Mouse (Mus musculus): ENCODE measurements around the gene Plac9a. TPM values are rescaled to one million over a fixed set of nuclear protein-coding genes. Genes with fewer than 3 reads are reported as not detected.
"Not testable (repeated sequence)": the region's sequence is repeated elsewhere in the genome, so short reads cannot be mapped to it uniquely, and the experiment has no call there.

The Plac9a gene
- polyA plus RNA-seq (2015; fragmentation: Nextera tagmentation; extraction: Ambion mirVana): 0.47 and 1.1 TPM in 2 replicates

DNA sequence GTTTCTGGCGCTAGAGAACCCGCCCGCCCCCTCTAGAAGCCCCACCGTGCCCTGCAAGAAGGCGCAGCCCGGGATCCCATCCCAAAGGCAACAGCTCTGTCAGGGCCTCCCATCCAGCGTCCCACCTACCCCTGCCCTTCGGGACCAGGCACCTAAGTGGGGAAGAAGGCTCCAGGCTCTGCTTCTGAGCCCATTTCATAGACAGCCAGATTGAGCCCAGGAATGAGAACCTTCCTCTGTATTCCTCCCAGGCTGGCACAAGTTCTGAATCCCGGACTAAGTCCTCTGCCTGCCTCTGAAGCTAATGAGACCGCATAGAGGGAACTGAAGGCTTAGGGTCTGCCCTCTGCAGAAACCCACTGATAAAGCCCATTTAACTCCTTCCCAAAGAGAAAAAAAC is at the start of gene Plac9a:
Plac9a (minus strand) TSS at position 101 of the 400 bp plus-strand sequence.
- no CpG with 5 or more reads among the region's 10 CpGs for WGBS
- H3K27ac ChIP-seq (replicated peaks); H3K36me3 ChIP-seq; H3K4me3 ChIP-seq (replicated peaks); H3K9me3 ChIP-seq (replicated peaks); H3K4me2 ChIP-seq (replicated peaks); ATAC-seq (ENCODE audit: insufficient number of reproducible peaks, low FRiP score, low TSS enrichment, low read depth); H3K4me1 ChIP-seq; H3K9ac ChIP-seq; H3K27me3 ChIP-seq: not testable (repeated sequence)

DNA sequence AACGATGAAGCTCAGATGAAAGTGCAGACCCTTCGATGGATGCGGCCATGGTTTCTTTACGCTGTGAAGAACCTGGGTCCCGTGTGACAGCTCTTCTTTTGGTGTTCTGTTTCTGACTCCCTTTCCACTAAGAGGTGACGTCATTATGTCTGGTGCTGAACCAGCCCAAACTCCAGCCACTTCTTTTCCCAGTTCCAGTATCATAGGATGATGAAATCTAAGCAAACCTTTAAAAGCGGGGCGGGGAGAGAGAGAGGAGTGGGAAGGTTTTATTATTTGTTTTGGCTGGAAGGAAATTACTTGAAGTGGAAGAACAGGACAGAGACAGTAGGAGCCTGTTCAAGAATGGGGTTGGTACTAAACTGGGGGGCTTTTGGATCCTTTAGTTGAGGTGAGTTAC is 35.1 kb upstream of the Plac9a start, which contains the start of gene Cphx1:
Cphx1 (plus strand) TSS at position 301 of the 400 bp plus-strand sequence.
- H3K4me3 ChIP-seq (replicated peaks); H3K9me3 ChIP-seq (replicated peaks); H3K27me3 ChIP-seq; H3K4me1 ChIP-seq; H3K27ac ChIP-seq (replicated peaks); H3K4me2 ChIP-seq (replicated peaks); ATAC-seq (ENCODE audit: insufficient number of reproducible peaks, low FRiP score, low TSS enrichment, low read depth); H3K9ac ChIP-seq; H3K36me3 ChIP-seq: not testable (repeated sequence)
- WGBS: no CpG with 5 or more reads among the region's 8 CpGs

GRCm38 (mm10) chr14:25936867-25937630 is 34.1 kb upstream of the Plac9a start:
- H3K9ac ChIP-seq; H3K9me3 ChIP-seq (replicated peaks); H3K27ac ChIP-seq (replicated peaks); H3K27me3 ChIP-seq; H3K4me3 ChIP-seq (replicated peaks); H3K4me2 ChIP-seq (replicated peaks); H3K4me1 ChIP-seq; H3K36me3 ChIP-seq; ATAC-seq (ENCODE audit: insufficient number of reproducible peaks, low FRiP score, low TSS enrichment, low read depth): not testable (repeated sequence)
- no CpG with 5 or more reads among the region's 5 CpGs for WGBS

DNA sequence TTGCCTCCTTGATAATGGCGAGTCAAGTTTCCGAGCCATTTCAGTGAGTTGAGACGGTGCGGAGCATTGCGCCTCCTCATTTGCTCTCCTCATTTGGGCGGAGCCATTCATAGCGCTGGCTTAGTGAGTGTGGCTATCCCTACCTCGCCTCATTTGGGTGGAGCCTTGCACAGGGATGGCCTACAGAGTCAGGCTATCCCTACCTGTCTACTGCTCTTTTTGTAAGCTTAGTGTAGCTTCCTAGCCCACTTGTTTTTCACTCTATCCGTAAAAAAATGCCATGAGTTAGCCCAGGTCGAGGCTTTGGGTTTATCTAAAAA is 24.6 kb upstream of the Plac9a start, which contains the start of gene Tmem254a:
Tmem254a (minus strand) TSS at position 111 of the 320 bp plus-strand sequence.
- WGBS: no CpG with 5 or more reads among the region's 10 CpGs
- ATAC-seq (ENCODE audit: insufficient number of reproducible peaks, low FRiP score, low TSS enrichment, low read depth): 0 out of 2 replicates have a peak, but pooled peaks have one; percentile 70
- not testable (repeated sequence) for H3K27ac ChIP-seq (replicated peaks); H3K9ac ChIP-seq; H3K4me1 ChIP-seq; H3K4me2 ChIP-seq (replicated peaks); H3K9me3 ChIP-seq (replicated peaks); H3K36me3 ChIP-seq; H3K27me3 ChIP-seq; H3K4me3 ChIP-seq (replicated peaks)

DNA sequence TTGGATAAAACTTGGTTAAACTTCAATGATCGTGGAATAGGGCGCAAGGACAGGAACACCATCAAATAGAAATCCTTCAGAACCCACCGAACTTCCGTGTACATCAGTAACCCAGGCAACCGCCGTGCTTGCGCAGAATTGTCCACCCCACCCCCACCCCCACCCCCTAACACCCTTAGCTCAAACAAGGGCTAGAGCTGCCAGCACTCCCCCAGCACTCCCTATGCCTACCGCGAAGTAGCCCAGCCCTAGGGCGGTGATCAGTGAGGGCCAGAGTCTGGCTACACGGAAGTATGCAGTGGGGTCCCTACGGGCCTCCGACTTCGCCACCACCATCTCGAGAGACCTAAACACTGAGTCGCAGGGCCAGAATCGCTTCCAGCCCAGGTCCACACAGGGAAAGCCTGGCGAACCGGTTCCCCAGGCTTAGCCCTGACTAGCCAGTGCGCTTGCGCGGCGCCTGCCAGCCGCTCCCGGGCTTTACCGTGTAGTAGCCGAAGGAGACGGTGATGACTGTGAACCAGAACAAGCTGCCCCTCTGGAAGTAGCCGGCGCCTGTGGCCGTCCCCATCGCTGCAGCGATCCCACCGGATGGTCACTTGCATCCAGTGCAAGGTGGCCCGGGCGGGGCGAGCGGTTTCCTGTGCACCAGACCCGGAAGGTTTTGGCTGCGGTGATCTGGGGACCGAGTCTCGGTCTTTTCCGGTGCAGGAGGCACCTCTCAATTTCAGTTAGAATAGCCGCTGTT is 24.1 kb upstream of the Plac9a start:
- not testable (repeated sequence) for H3K9me3 ChIP-seq (replicated peaks); H3K4me3 ChIP-seq (replicated peaks); H3K36me3 ChIP-seq; H3K9ac ChIP-seq; H3K4me2 ChIP-seq (replicated peaks); H3K27me3 ChIP-seq; H3K27ac ChIP-seq (replicated peaks); H3K4me1 ChIP-seq
- ATAC-seq (ENCODE audit: insufficient number of reproducible peaks, low FRiP score, low TSS enrichment, low read depth): peak; percentile 67; the same call in 1 of the 2 replicates
- no CpG with 5 or more reads among the region's 44 CpGs for WGBS

- not testable (repeated sequence) for ATAC-seq (ENCODE audit: insufficient number of reproducible peaks, low FRiP score, low TSS enrichment, low read depth); H3K27me3 ChIP-seq
Observed at GRCm38 (mm10) chr14:25918427-25919170, 15.7 kb upstream of the Plac9a start.

DNA sequence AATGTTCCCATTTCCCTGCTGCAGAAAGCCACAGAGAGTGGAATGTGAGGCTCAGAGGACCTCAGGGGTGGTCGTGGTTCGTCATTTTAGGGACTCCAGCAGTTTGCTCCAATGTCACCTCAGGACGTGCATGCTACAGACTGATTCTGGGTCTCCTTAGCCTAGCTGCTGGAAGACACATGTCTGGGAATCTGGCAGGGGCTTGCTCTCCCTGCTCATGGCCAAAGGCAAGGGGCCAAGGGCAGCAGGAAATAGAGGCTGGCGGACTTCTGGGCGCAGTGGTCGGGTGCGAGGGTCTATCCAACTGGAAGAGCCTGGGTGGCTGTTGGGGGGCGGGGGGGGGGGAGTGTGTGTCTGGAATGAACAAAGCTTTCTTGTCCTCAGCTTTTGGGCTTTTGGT is 6.1 kb upstream of the Plac9a start:
- not testable (repeated sequence) for ATAC-seq (ENCODE audit: insufficient number of reproducible peaks, low FRiP score, low TSS enrichment, low read depth); H3K9me3 ChIP-seq (replicated peaks); H3K9ac ChIP-seq; H3K27ac ChIP-seq (replicated peaks); H3K36me3 ChIP-seq; H3K4me1 ChIP-seq; H3K27me3 ChIP-seq; H3K4me3 ChIP-seq (replicated peaks); H3K4me2 ChIP-seq (replicated peaks)
- WGBS: no CpG with 5 or more reads among the region's 8 CpGs

More at GRCm38 (mm10) chr14:25918427-25919170, 15.7 kb upstream of the Plac9a start:
- not testable (repeated sequence) for H3K36me3 ChIP-seq; H3K9ac ChIP-seq; H3K9me3 ChIP-seq (replicated peaks); H3K4me3 ChIP-seq (replicated peaks); H3K4me2 ChIP-seq (replicated peaks); H3K27ac ChIP-seq (replicated peaks); H3K4me1 ChIP-seq
- no CpG with 5 or more reads among the region's 5 CpGs for WGBS

DNA sequence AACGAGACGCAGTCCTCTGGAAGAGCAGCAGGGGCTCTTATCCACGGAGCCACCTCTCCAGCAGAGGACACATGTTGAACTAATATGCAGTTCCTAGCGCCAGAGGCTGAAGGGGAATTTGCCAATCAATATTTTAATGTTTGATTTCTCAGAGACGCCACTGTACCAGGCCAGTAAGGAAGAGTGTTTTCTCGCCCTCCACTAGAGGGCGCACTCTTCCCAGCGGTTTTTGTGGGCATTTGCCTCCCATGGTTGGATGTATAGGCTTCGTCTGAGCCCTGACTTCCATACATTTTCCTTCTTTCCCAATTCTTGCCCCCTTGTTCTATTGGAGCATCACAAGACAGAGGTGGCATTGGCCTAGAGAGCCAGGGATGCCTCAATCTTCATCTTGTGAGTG is 4.4 kb upstream of the Plac9a start:
- not testable (repeated sequence) for H3K27me3 ChIP-seq; H3K9ac ChIP-seq; H3K9me3 ChIP-seq (replicated peaks); H3K27ac ChIP-seq (replicated peaks); H3K4me1 ChIP-seq; H3K36me3 ChIP-seq; H3K4me2 ChIP-seq (replicated peaks); H3K4me3 ChIP-seq (replicated peaks); ATAC-seq (ENCODE audit: insufficient number of reproducible peaks, low FRiP score, low TSS enrichment, low read depth)
- WGBS: no CpG with 5 or more reads among the region's 9 CpGs

DNA sequence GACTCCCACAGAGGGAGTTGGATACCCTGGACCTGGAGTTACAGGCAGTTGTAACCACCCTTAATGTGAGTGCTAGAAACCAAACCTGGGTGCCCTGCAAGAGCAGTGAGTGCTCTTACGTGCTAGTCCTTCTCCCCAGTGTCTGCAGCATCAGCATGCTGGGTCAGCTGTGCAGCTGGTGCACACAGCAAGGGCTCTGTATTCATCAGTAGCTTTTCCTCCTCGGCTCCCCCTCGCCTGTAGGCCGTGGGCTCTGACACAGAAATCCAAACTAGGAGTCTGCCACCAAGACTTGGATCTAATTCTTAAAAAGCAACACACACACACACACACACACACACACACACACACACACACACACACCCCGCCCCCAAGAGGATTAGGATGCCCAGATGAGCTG is 2.3 kb upstream of the Plac9a start:
- not testable (repeated sequence) for H3K27me3 ChIP-seq; H3K4me1 ChIP-seq; H3K4me2 ChIP-seq (replicated peaks); H3K9ac ChIP-seq; H3K36me3 ChIP-seq; H3K9me3 ChIP-seq (replicated peaks); H3K4me3 ChIP-seq (replicated peaks); ATAC-seq (ENCODE audit: insufficient number of reproducible peaks, low FRiP score, low TSS enrichment, low read depth); H3K27ac ChIP-seq (replicated peaks)
- WGBS: 50% methylated on average over 1 of the region's 5 CpGs

DNA sequence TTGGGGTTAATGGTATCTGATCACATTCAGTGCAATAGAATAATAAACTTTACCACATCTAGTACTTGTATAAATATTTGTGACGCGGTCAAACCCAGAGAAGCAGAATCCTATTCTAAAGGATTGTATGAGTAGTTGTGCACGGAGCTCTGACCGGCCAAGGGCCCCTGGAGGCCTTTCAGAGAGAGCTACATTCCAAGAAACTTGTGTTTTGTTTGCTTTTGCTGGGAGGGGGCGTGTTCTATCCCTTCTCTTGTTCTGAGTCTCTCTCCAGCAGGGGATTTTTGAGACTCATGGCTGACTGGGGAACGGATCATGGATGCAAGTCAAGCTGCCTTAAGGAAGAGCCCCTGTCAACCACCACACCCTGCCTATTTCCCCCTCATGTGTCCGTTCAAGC is 7.2 kb downstream of the Plac9a start:
- no CpG with 5 or more reads among the region's 7 CpGs for WGBS

DNA sequence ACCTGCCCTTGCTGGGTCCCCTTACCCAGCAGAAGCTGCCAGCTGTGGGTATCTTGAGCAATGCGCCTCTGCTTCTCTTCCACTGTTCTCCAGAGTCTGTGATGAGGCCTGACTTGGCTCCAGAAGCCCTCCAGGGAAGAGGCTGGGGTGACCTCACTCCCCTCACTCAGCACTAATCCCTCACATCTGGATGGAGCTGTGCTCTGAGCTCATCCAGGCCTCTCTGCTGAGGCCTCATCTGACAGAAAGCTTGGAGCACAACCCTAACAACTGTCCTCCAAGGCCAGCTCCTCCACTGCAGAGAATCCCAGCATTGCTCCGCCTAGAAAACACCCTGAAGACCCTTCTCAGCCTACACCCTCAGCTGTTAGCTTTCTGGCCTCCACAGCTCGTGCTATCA is 8.3 kb downstream of the Plac9a start:
- not testable (repeated sequence) for H3K27me3 ChIP-seq; H3K4me1 ChIP-seq; H3K27ac ChIP-seq (replicated peaks); H3K36me3 ChIP-seq; H3K9me3 ChIP-seq (replicated peaks); H3K4me3 ChIP-seq (replicated peaks); H3K4me2 ChIP-seq (replicated peaks); H3K9ac ChIP-seq; ATAC-seq (ENCODE audit: insufficient number of reproducible peaks, low FRiP score, low TSS enrichment, low read depth)
- WGBS: no CpG with 5 or more reads among the region's 3 CpGs

More for the DNA sequence above, 7.2 kb downstream of the Plac9a start:
- not testable (repeated sequence) for H3K9ac ChIP-seq; H3K36me3 ChIP-seq; ATAC-seq (ENCODE audit: insufficient number of reproducible peaks, low FRiP score, low TSS enrichment, low read depth); H3K4me1 ChIP-seq; H3K27me3 ChIP-seq; H3K27ac ChIP-seq (replicated peaks); H3K4me3 ChIP-seq (replicated peaks); H3K4me2 ChIP-seq (replicated peaks); H3K9me3 ChIP-seq (replicated peaks)

Data from embryonic facial prominence, embryonic 15.5 days (tissue).